Mouse (Mus musculus) forebrain, embryonic 11.5 days (tissue): ENCODE data around the gene Sirt6. TPM values are rescaled to one million over a fixed set of nuclear protein-coding genes. Genes with fewer than 3 reads are reported as not detected.
A peak's percentile ranks its signal among the peaks of the same experiment; 100 is the strongest.

Source experiments
- ATAC-seq: fragments of 200-750 bp; cut with Nextera tagmentation; replicated peaks from 2 replicates; pipeline ENCODE4 v1.8.0; 2017; ENCODE audit warnings: moderate TSS enrichment; ENCODE audit not compliant: low FRiP score
- DNase-seq: peaks from one replicate; pipeline ENCODE4 v3.0.0-alpha.2; 2017; ENCODE audit warnings: low spot score
- H3K27ac ChIP-seq: fragments of 300-500 bp; sonication (generic); 2 replicates; pipeline ENCODE4 v1.5.1; 2014; ENCODE audit warnings: low read depth, low read length
- H3K27me3 ChIP-seq: fragments of 300-500 bp; sonication (generic); 2 replicates; pipeline ENCODE4 v1.6.1; 2014; ENCODE audit warnings: mild to moderate bottlenecking, low read length, mixed read lengths; ENCODE audit not compliant: control insufficient read depth, insufficient read depth
- H3K36me3 ChIP-seq: fragments of 300-500 bp; sonication (generic); 2 replicates; pipeline ENCODE4 v1.6.1; 2014; ENCODE audit warnings: mild to moderate bottlenecking, low read length, moderate library complexity, mixed read lengths; ENCODE audit not compliant: control insufficient read depth, insufficient read depth
- H3K4me1 ChIP-seq: fragments of 300-500 bp; sonication (generic); replicated peaks from 2 replicates; pipeline ENCODE4 v1.6.1; 2014; ENCODE audit warnings: low read length, mixed read lengths; ENCODE audit not compliant: control insufficient read depth, insufficient read depth
- H3K4me2 ChIP-seq: fragments of 300-500 bp; sonication (generic); 2 replicates; pipeline ENCODE4 v1.6.1; 2014; ENCODE audit warnings: low read depth, mild to moderate bottlenecking, low read length, moderate library complexity, mixed read lengths; ENCODE audit not compliant: severe bottlenecking
- H3K4me3 ChIP-seq: fragments of 300-500 bp; sonication (generic); 2 replicates; pipeline ENCODE4 v1.5.1; 2014; ENCODE audit warnings: low read depth, low read length
- H3K9ac ChIP-seq: fragments of 300-500 bp; sonication (generic); 2 replicates; pipeline ENCODE4 v1.6.1; 2014; ENCODE audit warnings: low read length
- H3K9me3 ChIP-seq: fragments of 300-500 bp; sonication (generic); 2 replicates; pipeline ENCODE4 v1.6.1; 2016; ENCODE audit warnings: low read length, mixed read lengths; ENCODE audit not compliant: control insufficient read depth
- WGBS: fragments of 180-500 bp; shearing (Covaris S2); extraction: QIAGEN DNeasy Blood & Tissue Kit; methylation state at CpG from one replicate; pipeline ENCODE4 v1.1.7; 2014; 5-methylcytosine and 5-hydroxymethylcytosine counted together
- polyA plus RNA-seq: library from polyadenylated mRNA; unstranded; fragments of >200 nt; fragmentation: Nextera tagmentation; extraction: Ambion mirVana; gene quantifications from 2 replicates; pipeline ENCODE4 v1.2.1, GENCODE M21; 2014

The Sirt6 gene
- polyA plus RNA-seq, 1 experiment from 2014 or later: 45.0 TPM

- H3K4me1 ChIP-seq: peaks cover 17% of the 10 kb centered on the region
- DNase-seq: no peak
- H3K27ac ChIP-seq: no peak overlapping the region
- H3K9ac ChIP-seq: no peak overlapping the region
- H3K9me3 ChIP-seq: no peaks in the 10 kb centered on the region
- WGBS: 76% methylated on average over 18 of the region's 18 CpGs
- H3K27me3 ChIP-seq: peaks cover 47% of the 10 kb centered on the region
- no peak overlapping the region for H3K4me3 ChIP-seq
- ATAC-seq: no peak
- no peaks in the 10 kb centered on the region for H3K36me3 ChIP-seq
- H3K4me2 ChIP-seq: no peak overlapping the region
Observed at GRCm38 (mm10) chr10:81593935-81594334, 33.7 kb downstream of the Sirt6 start.

GRCm38 (mm10) chr10:81593223-81593622 is 34.4 kb downstream of the Sirt6 start:
- Histone ChIP-seq H3K27ac (no peak overlapping the region), H3K36me3 (no peaks in the 10 kb centered on the region), H3K27me3 (peaks cover 40% of the 10 kb centered on the region), H3K9me3 (no peaks in the 10 kb centered on the region), H3K4me2 (no peak overlapping the region), H3K4me3 (no peak overlapping the region), H3K4me1 (peaks cover 17% of the 10 kb centered on the region), H3K9ac (no peak overlapping the region)
- ATAC-seq (no peak), DNase-seq (no peak)
- 60% methylated on average over 4 of the region's 4 CpGs for WGBS

- no peak overlapping the region for H3K4me2 ChIP-seq
- no peaks in the 10 kb centered on the region for H3K9me3 ChIP-seq
- H3K4me3 ChIP-seq: no peak overlapping the region
- no peaks in the 10 kb centered on the region for H3K36me3 ChIP-seq
- H3K27ac ChIP-seq: no peak overlapping the region
- no peak for ATAC-seq
- peaks cover 17% of the 10 kb centered on the region for H3K4me1 ChIP-seq
- H3K27me3 ChIP-seq: peaks cover 36% of the 10 kb centered on the region
- H3K9ac ChIP-seq: no peak overlapping the region
- 79% methylated on average over 7 of the region's 7 CpGs for WGBS
- no peak for DNase-seq
Observed at GRCm38 (mm10) chr10:81592631-81593030, 35.0 kb downstream of the Sirt6 start.

GRCm38 (mm10) chr10:81591846-81592245 is 35.8 kb downstream of the Sirt6 start:
- H3K27ac ChIP-seq: no peak overlapping the region
- no peak for DNase-seq
- H3K9me3 ChIP-seq: no peaks in the 10 kb centered on the region
- H3K9ac ChIP-seq: no peak overlapping the region
- peaks cover 11% of the 10 kb centered on the region for H3K4me1 ChIP-seq
- no peaks in the 10 kb centered on the region for H3K36me3 ChIP-seq
- no peak for ATAC-seq
- 67% methylated on average over 9 of the region's 9 CpGs for WGBS
- H3K27me3 ChIP-seq: peaks cover 31% of the 10 kb centered on the region
- H3K4me3 ChIP-seq: no peak overlapping the region
- H3K4me2 ChIP-seq: no peak overlapping the region

- no peak overlapping the region for H3K4me2 ChIP-seq
- H3K4me1 ChIP-seq: no peaks in the 10 kb centered on the region
- H3K9ac ChIP-seq: no peak overlapping the region
- H3K27me3 ChIP-seq: peaks cover 4% of the 10 kb centered on the region
- no peak overlapping the region for H3K4me3 ChIP-seq
- no peaks in the 10 kb centered on the region for H3K36me3 ChIP-seq
- DNase-seq (no peak), ATAC-seq (no peak)
- WGBS: 62% methylated on average over 7 of the region's 7 CpGs
- no peaks in the 10 kb centered on the region for H3K9me3 ChIP-seq
- no peak overlapping the region for H3K27ac ChIP-seq
Observed at GRCm38 (mm10) chr10:81588739-81589138, 38.9 kb downstream of the Sirt6 start.

GRCm38 (mm10) chr10:81583347-81583746 is 44.2 kb downstream of the Sirt6 start:
- Histone ChIP-seq H3K27ac (no peak overlapping the region), H3K27me3 (peaks cover 12% of the 10 kb centered on the region; the same call in 1 of the 2 replicates), H3K36me3 (no peaks in the 10 kb centered on the region), H3K4me1 (peaks cover 4% of the 10 kb centered on the region; the same call in 1 of the 2 replicates), H3K4me2 (no peak overlapping the region), H3K4me3 (no peak overlapping the region), H3K9me3 (no peaks in the 10 kb centered on the region), H3K9ac (no peak overlapping the region)
- ATAC-seq: no peak
- 52% methylated on average over 6 of the region's 6 CpGs for WGBS
- DNase-seq: no peak

GRCm38 (mm10) chr10:81580441-81581070 is 47.0 kb downstream of the Sirt6 start:
- Histone ChIP-seq H3K27ac (no peak overlapping the region), H3K9ac (no peak overlapping the region), H3K4me1 (peaks cover 9% of the 10 kb centered on the region), H3K36me3 (no peaks in the 10 kb centered on the region), H3K4me3 (no peak overlapping the region), H3K9me3 (no peaks in the 10 kb centered on the region), H3K27me3 (peaks cover 27% of the 10 kb centered on the region), H3K4me2 (no peak overlapping the region)
- no peak for DNase-seq
- 63% methylated on average over 25 of the region's 25 CpGs for WGBS
- ATAC-seq: no peak

- H3K36me3 ChIP-seq: no peaks in the 10 kb centered on the region
- H3K27me3 ChIP-seq: peaks cover 33% of the 10 kb centered on the region
- peaks cover 13% of the 10 kb centered on the region for H3K4me1 ChIP-seq
- ATAC-seq: no peak
- no peak overlapping the region for H3K4me3 ChIP-seq
- no peak for DNase-seq
- H3K27ac ChIP-seq: no peak overlapping the region
- WGBS: 60% methylated on average over 4 of the region's 4 CpGs
- no peak overlapping the region for H3K4me2 ChIP-seq
- no peak overlapping the region for H3K9ac ChIP-seq
- no peaks in the 10 kb centered on the region for H3K9me3 ChIP-seq
Observed at GRCm38 (mm10) chr10:81579967-81580366, 47.6 kb downstream of the Sirt6 start.

GRCm38 (mm10) chr10:81575695-81576094 is 51.9 kb downstream of the Sirt6 start:
- H3K4me1 ChIP-seq: peaks cover 27% of the 10 kb centered on the region
- 2% methylated on average over 6 of the region's 6 CpGs for WGBS

More at GRCm38 (mm10) chr10:81575695-81576094, 51.9 kb downstream of the Sirt6 start:
- no peaks in the 10 kb centered on the region for H3K36me3 ChIP-seq
- no peak for ATAC-seq
- H3K9ac ChIP-seq: peak overlapping the region; percentile 53
- DNase-seq: no peak
- H3K27me3 ChIP-seq: peaks cover 59% of the 10 kb centered on the region
- peak overlapping the region; percentile 54 for H3K4me2 ChIP-seq
- no peak overlapping the region for H3K27ac ChIP-seq
- peak overlapping the region; percentile 39 for H3K4me3 ChIP-seq
- no peaks in the 10 kb centered on the region for H3K9me3 ChIP-seq
